Mouse (Mus musculus): Measurements from ENCODE around the gene Sgpp1.
"Not testable (repeated sequence)": the region's sequence is repeated elsewhere in the genome, so short reads cannot be mapped to it uniquely, and the experiment has no call there.

The Sgpp1 gene

GRCm38 (mm10) chr12:75689003-75689402 lies 46.5 kb downstream of the Sgpp1 start:
- no peak for DNase-seq (ENCODE audit: low read depth)

GRCm38 (mm10) chr12:75687314-75687713 lies 48.2 kb downstream of the Sgpp1 start:
- DNase-seq (ENCODE audit: low read depth) = no peak

- DNase-seq (ENCODE audit: low read depth) = not testable (repeated sequence)
Measured at GRCm38 (mm10) chr12:75684026-75684425, 51.5 kb downstream of the Sgpp1 start.

GRCm38 (mm10) chr12:75683598-75683997 lies 51.9 kb downstream of the Sgpp1 start:
- no peak for DNase-seq (ENCODE audit: low read depth)

GRCm38 (mm10) chr12:75682842-75683241 lies 52.7 kb downstream of the Sgpp1 start:
- DNase-seq (ENCODE audit: low read depth) = no peak

GRCm38 (mm10) chr12:75681101-75681500 lies 54.4 kb downstream of the Sgpp1 start:
- DNase-seq (ENCODE audit: low read depth) = no peak

GRCm38 (mm10) chr12:75678393-75678792 lies 57.1 kb downstream of the Sgpp1 start:
- no peak for DNase-seq (ENCODE audit: low read depth)

GRCm38 (mm10) chr12:75672630-75673029 lies 62.9 kb downstream of the Sgpp1 start:
- DNase-seq (ENCODE audit: low read depth) = no peak

GRCm38 (mm10) chr12:75671759-75672315 lies 63.7 kb downstream of the Sgpp1 start:
- no peak for DNase-seq (ENCODE audit: low read depth)

- no peak for DNase-seq (ENCODE audit: low read depth)
Measured at GRCm38 (mm10) chr12:75670611-75671010, 64.9 kb downstream of the Sgpp1 start.

GRCm38 (mm10) chr12:75669258-75670106 lies 66.0 kb downstream of the Sgpp1 start, which contains the start of gene Wdr89:
Gene Wdr89 (minus strand): TSS chr12:75669537.
- DNase-seq (ENCODE audit: low read depth) = peak; percentile 100

GRCm38 (mm10) chr12:75668916-75669257 lies 66.6 kb downstream of the Sgpp1 start:
- DNase-seq (ENCODE audit: low read depth) = no peak

- no peak for DNase-seq (ENCODE audit: low read depth)
Measured at GRCm38 (mm10) chr12:75668221-75668620, 67.3 kb downstream of the Sgpp1 start.

GRCm38 (mm10) chr12:75666939-75667338 lies 68.6 kb downstream of the Sgpp1 start:
- no peak for DNase-seq (ENCODE audit: low read depth)

GRCm38 (mm10) chr12:75664516-75664810 lies 71.1 kb downstream of the Sgpp1 start:
- no peak for DNase-seq (ENCODE audit: low read depth)

All from fibroblast of lung, adult 2 months (primary cell).